In the genomic region with DNA sequence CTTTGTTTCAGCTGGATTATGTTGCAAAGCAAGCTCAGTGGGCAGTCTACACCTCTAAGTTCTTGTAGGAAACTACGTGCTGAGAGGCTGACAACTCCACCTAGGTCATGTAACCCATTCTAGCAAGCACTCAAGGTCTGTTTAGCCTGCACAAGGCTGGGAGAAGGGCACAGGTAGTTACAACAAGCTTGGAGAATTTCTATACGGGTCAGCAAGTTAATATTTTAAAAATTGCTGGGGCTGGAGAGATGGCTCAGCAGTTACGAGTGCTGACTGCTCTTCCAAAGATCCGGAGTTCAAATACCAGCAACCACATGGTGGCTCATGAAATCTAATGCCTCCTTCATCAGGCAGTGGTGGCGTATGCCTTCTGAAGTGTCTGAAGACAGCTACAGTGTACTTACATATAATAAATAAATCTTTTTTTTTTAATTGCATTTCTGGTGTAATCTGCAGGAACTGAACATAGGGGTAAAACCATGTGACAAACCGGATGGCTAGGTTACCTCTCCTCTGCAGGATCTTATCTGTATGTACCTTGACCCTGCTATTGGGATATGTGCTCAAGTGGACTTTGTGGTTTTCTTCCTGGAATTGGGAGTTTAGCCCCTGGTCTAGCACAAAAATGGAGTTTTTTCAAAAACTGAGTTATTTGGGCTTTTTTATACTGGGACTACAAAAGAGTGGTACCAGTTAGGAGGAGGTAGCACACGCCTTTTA, we compare ENCODE assay signal across 10 mouse cellular contexts.
"Had no signal": no experiment of that assay in that cellular context is flagged by ENCODE, and none has a peak within 500 bp of the region (broad histone marks: within the 10 kb centered on the region; RNA-seq: fewer than 3 reads in every experiment).

No protein-coding gene starts in this region.

- H3K27me3 ChIP-seq: hindbrain, embryonic 15.5 days; liver, embryonic 13.5 days; midbrain, embryonic 13.5 days had no signal

- ATAC-seq: lung, postnatal 0 days had no signal

- H3K9me3 ChIP-seq: hindbrain, embryonic 15.5 days; limb, embryonic 10.5 days; liver, embryonic 13.5 days; midbrain, embryonic 13.5 days had no signal

- H3K4me1 ChIP-seq: hindbrain, embryonic 15.5 days; liver, embryonic 13.5 days; midbrain, embryonic 13.5 days had no signal

- H3K4me2 ChIP-seq: hindbrain, embryonic 15.5 days; liver, embryonic 13.5 days; midbrain, embryonic 13.5 days had no signal

- DNase-seq: kidney, postnatal 10 days; liver, embryonic 13.5 days; lung, adult 2 months; lung, postnatal 36 days; right cerebral cortex, postnatal 14 days had no signal

- H3K27ac ChIP-seq: hindbrain, embryonic 15.5 days; left cerebral cortex, adult 2 months; limb, embryonic 10.5 days; liver, embryonic 13.5 days; midbrain, embryonic 13.5 days had no signal

- H3K9ac ChIP-seq: hindbrain, embryonic 15.5 days; liver, embryonic 13.5 days; midbrain, embryonic 13.5 days had no signal

- H3K4me3 ChIP-seq: hindbrain, embryonic 15.5 days; left cerebral cortex, adult 2 months; limb, embryonic 10.5 days; liver, embryonic 13.5 days; midbrain, embryonic 13.5 days had no signal
